8 mouse cellular contexts compared by ENCODE assay signal in the genomic region with DNA sequence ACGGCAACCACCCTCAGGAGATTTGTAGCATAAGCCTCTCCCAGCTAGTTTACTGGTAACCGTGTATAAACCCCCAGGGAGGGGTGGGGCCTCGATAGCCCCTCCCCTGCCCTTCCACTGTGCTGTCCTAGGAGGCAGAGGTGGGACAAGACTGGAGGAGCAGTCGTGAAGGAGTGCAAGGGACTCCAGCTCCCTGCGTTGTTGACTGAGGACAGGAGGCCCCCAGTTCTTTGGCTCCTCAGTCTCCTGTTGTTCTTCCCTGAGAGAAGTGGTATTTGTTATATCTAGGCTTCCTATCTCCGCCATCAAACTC. TPM values are rescaled to one million over a fixed set of nuclear protein-coding genes. Genes with fewer than 3 reads are reported as not detected.
DNase-seq lines count a peak whose midpoint lies in the region; ATAC-seq and TF ChIP-seq lines count a peak whose summit lies in the region.

No protein-coding gene starts in this region.

- TF ChIP-seq CTCF in liver, postnatal 0 days (IDR thresholded peaks at IDR 0.05; ENCODE audit: low read depth), result 0 out of 2 replicates have a peak, but pooled peaks have one; percentile 16

- H3K9me3 ChIP-seq in forebrain, embryonic 11.5 days (ENCODE audit: control insufficient read depth, low read length), result no peaks in the 10 kb centered on the region
- no peaks in the 10 kb centered on the region for H3K9me3 ChIP-seq in forebrain, embryonic 15.5 days
- no peaks in the 10 kb centered on the region for H3K9me3 ChIP-seq in liver, postnatal 0 days (ENCODE audit: low read length)

- 8% methylated on average over 6 of the region's 6 CpGs for WGBS in forebrain, embryonic 11.5 days
- WGBS in forebrain, embryonic 15.5 days, result 11% methylated on average over 6 of the region's 6 CpGs
- WGBS in liver, postnatal 0 days (ENCODE audit: insufficient replicate concordance), result 10% methylated on average over 6 of the region's 6 CpGs

- H3K4me1 ChIP-seq in forebrain, embryonic 11.5 days (replicated peaks; ENCODE audit: control insufficient read depth, insufficient read depth, low read length), result peaks cover 7% of the 10 kb centered on the region; the same call in 1 of the 2 replicates
- H3K4me1 ChIP-seq in forebrain, embryonic 15.5 days, result peaks cover 9% of the 10 kb centered on the region
- H3K4me1 ChIP-seq in liver, postnatal 0 days (ENCODE audit: insufficient read depth), result peaks cover 36% of the 10 kb centered on the region

- peak; percentile 58; the same call in 1 of the 2 replicates for ATAC-seq in forebrain, embryonic 11.5 days (replicated peaks; ENCODE audit: low FRiP score)
- no peak for ATAC-seq in forebrain, embryonic 15.5 days (replicated peaks)
- ATAC-seq in granulocyte monocyte progenitor cell, adult 5-6 weeks (replicated peaks; ENCODE audit: poor library complexity, severe bottlenecking), result peak; percentile 21
- ATAC-seq in liver, postnatal 0 days, result no peak

- peak; percentile 64 for DNase-seq in forebrain, embryonic 11.5 days (ENCODE audit: low spot score)
- peak; percentile 41 to 43 for DNase-seq in B cell, adult 2 months
- peak; percentile 61 for DNase-seq in liver, postnatal 0 days
- DNase-seq in yolk sac, embryonic 10.5 days (ENCODE audit: low spot score), result peak; percentile 50
- no peak for DNase-seq in right cerebral cortex, postnatal 10 days (ENCODE audit: low spot score in 2 of 2)
- DNase-seq in layer of hippocampus, postnatal 25 days (ENCODE audit: extremely low spot score in 1 of 2, low spot score in 1 of 2), result no peak

- H3K27ac ChIP-seq in forebrain, embryonic 11.5 days (ENCODE audit: low read depth, low read length), result no peak overlapping the region
- H3K27ac ChIP-seq in forebrain, embryonic 15.5 days (replicated peaks), result no peak overlapping the region
- H3K27ac ChIP-seq in liver, postnatal 0 days (ENCODE audit: low read depth), result peak overlapping the region; percentile 93

- no peak overlapping the region for H3K4me2 ChIP-seq in forebrain, embryonic 11.5 days (ENCODE audit: low read depth, low read length, severe bottlenecking)
- H3K4me2 ChIP-seq in forebrain, embryonic 15.5 days (replicated peaks), result no peak overlapping the region
- peak overlapping the region; percentile 89 for H3K4me2 ChIP-seq in liver, postnatal 0 days (ENCODE audit: low read depth, low read length)

- no peak overlapping the region for H3K4me3 ChIP-seq in forebrain, embryonic 11.5 days (ENCODE audit: low read depth, low read length)
- H3K4me3 ChIP-seq in forebrain, embryonic 15.5 days, result no peak overlapping the region
- no peak overlapping the region for H3K4me3 ChIP-seq in liver, postnatal 0 days (ENCODE audit: low read depth, low read length)

- no peaks in the 10 kb centered on the region for H3K36me3 ChIP-seq in forebrain, embryonic 11.5 days (ENCODE audit: control insufficient read depth, insufficient read depth, low read length)
- no peaks in the 10 kb centered on the region for H3K36me3 ChIP-seq in forebrain, embryonic 15.5 days
- H3K36me3 ChIP-seq in liver, postnatal 0 days (replicated peaks; ENCODE audit: insufficient read depth, low read length), result no peaks in the 10 kb centered on the region

- no peak overlapping the region for H3K9ac ChIP-seq in forebrain, embryonic 11.5 days (ENCODE audit: low read length)
- no peak overlapping the region for H3K9ac ChIP-seq in forebrain, embryonic 15.5 days (replicated peaks)
- no peak overlapping the region for H3K9ac ChIP-seq in liver, postnatal 0 days (replicated peaks)

- TF ChIP-seq EP300 in liver, postnatal 0 days (IDR thresholded peaks at IDR 0.05; ENCODE audit: low read depth), result no peak

- H3K27me3 ChIP-seq in forebrain, embryonic 11.5 days (ENCODE audit: control insufficient read depth, insufficient read depth, low read length), result no peaks in the 10 kb centered on the region
- no peaks in the 10 kb centered on the region for H3K27me3 ChIP-seq in forebrain, embryonic 15.5 days
- no peaks in the 10 kb centered on the region for H3K27me3 ChIP-seq in liver, postnatal 0 days (ENCODE audit: insufficient read depth, low read length)

RNA-seq across cellular contexts. Expression of a gene that starts 58.5 kb away (rescaled TPM):
- polyA plus RNA-seq in forebrain, embryonic 11.5 days (2014; fragmentation: Nextera tagmentation; extraction: Ambion mirVana), result 3.8 and 3.9 TPM in 2 replicates
- polyA plus RNA-seq in forebrain, embryonic 15.5 days (2015; fragmentation: Nextera tagmentation; extraction: Ambion mirVana), result 1.4 and 1.9 TPM in 2 replicates
- 43.1 and 67.6 TPM in 2 replicates for total RNA-seq in granulocyte monocyte progenitor cell, adult 5-6 weeks (2014; fragmentation: Nextera tagmentation)
- 29.8 and 36.0 TPM in 2 replicates for total RNA-seq in granulocyte monocyte progenitor cell, adult 5-6 weeks (2017)
- polyA plus RNA-seq in liver, postnatal 0 days (2015; fragmentation: Nextera tagmentation; extraction: Ambion mirVana), result 2.1 and 2.4 TPM in 2 replicates
- 1 to 10 TPM; 2.6 to 5.4 TPM for total RNA-seq in layer of hippocampus, postnatal 25 days (2021)

Comparison
In these comparisons a context has a peak if more than half of its experiments do, and no peak if none do; other contexts are left out.
1. ATAC-seq: peak in forebrain, embryonic 11.5 days (single experiment) and granulocyte monocyte progenitor cell, adult 5-6 weeks (single experiment); none in forebrain, embryonic 15.5 days (single experiment) and liver, postnatal 0 days (single experiment).
2. DNase-seq: peak in forebrain, embryonic 11.5 days (single experiment), B cell, adult 2 months (2 of 2), liver, postnatal 0 days (single experiment) and yolk sac, embryonic 10.5 days (single experiment); none in right cerebral cortex, postnatal 10 days (0 of 2) and layer of hippocampus, postnatal 25 days (0 of 2).